Mouse (Mus musculus) CH12.LX (cell line): ENCODE data around the gene Vmn2r19.

Source experiments
- E2F4 ChIP-seq: IDR thresholded peaks from 2 replicates; pipeline ENCODE4 v1.6.1; 2011; ENCODE audit warnings: low read depth, low read length, improper control_type of control experiment; ENCODE audit not compliant: insufficient replicate concordance
- MEF2A ChIP-seq: IDR thresholded peaks from 2 replicates; pipeline ENCODE4 v1.6.1; 2014; ENCODE audit warnings: low read depth, mild to moderate bottlenecking, inconsistent platforms, low read length, improper control_type of control experiment, borderline replicate concordance
- TCF12 ChIP-seq: IDR thresholded peaks from 2 replicates; pipeline ENCODE4 v1.6.1; 2014; ENCODE audit warnings: low read depth, mild to moderate bottlenecking, inconsistent platforms, low read length, improper control_type of control experiment
- UBTF ChIP-seq: IDR thresholded peaks from 2 replicates; pipeline ENCODE4 v1.6.1; 2012; ENCODE audit warnings: low read depth, mild to moderate bottlenecking, inconsistent platforms, low read length, improper control_type of control experiment, moderate library complexity

DNA sequence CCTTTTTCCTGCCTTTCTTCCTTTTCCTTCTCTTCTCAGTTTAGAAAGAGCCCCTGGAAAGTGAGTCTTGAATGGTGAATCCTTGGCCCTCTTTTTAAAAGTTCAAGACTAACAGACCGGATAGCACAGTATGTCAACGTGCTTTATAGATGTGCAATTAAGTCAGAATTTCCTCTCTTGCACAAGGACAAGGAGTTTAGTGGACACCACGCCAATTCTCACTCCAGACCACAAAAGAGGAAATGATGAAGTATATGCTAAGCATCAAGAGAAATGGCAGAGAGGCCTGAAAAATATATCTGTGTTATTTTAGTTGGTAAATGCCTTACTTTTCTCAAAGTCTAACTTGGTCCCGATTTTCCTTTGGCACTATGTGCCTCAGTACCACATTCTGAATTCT, 18.4 kb upstream of the Vmn2r19 start, which contains the start of gene Clec4e:
- TF ChIP-seq UBTF (no peak), E2F4 (no peak), TCF12 (no peak), MEF2A (no peak)
